Comparison of ENCODE assay signal across 1 mouse cellular context in genomic region chr8:70178231-70178630, GRCm38 (mm10).
TF ChIP-seq lines count a peak whose summit lies in the region.

No protein-coding gene starts in this region.

TF ChIP-seq in MEL, 35 proteins besides CTCF, POLR2A, EP300 and RAD21:
- no peak for TF ChIP-seq MAZ (IDR thresholded peaks at IDR 0.05; ENCODE audit: low read depth, low read length)
- TF ChIP-seq USF1 (IDR thresholded peaks at IDR 0.05; ENCODE audit: low read depth, low read length): no peak
- TF ChIP-seq ZNF384 (IDR thresholded peaks at IDR 0.05; ENCODE audit: low read depth, low read length): peak; percentile 87
- TF ChIP-seq ELF1 (IDR thresholded peaks at IDR 0.05; ENCODE audit: low read depth, low read length): no peak
- peak; percentile 86 for TF ChIP-seq TBP (IDR thresholded peaks at IDR 0.05; ENCODE audit: low read depth, low read length)
- no peak for TF ChIP-seq MYC (IDR thresholded peaks at IDR 0.05; ENCODE audit: low read depth, low read length)
- no peak for TF ChIP-seq MAX (IDR thresholded peaks at IDR 0.05; ENCODE audit: low read length)
- no peak for TF ChIP-seq E2F4 (IDR thresholded peaks at IDR 0.05; ENCODE audit: borderline replicate concordance, low read depth, low read length)
- TF ChIP-seq RCOR1 (IDR thresholded peaks at IDR 0.05; ENCODE audit: low read depth, low read length): no peak
